Mouse (Mus musculus): ENCODE measurements around the gene Samsn1.

- TF ChIP-seq CTCF (IDR thresholded peaks at IDR 0.05; ENCODE audit: low read depth, low read length) (no peak), POLR2A (IDR thresholded peaks at IDR 0.05; ENCODE audit: extremely low read depth, insufficient read depth, low read length) (no peak)
Observed at GRCm38 (mm10) chr16:75977798-75978197, 44.3 kb downstream of the Samsn1 start.

Measured in liver, adult 2 months (tissue).